Mouse (Mus musculus) layer of hippocampus, adult 6 months (tissue): ENCODE results near the gene Slc22a29. TPM values are rescaled to one million over a fixed set of nuclear protein-coding genes. Genes with fewer than 3 reads are reported as not detected.

ENCODE experiments used
- long read RNA-seq, 2 experiments: library from polyadenylated mRNA; unstranded; transcript quantifications; one replicate each; pipeline ENCODE4 v2.0.0; 2019 to 2020
- polyA plus RNA-seq: library from polyadenylated mRNA; unstranded; fragments of <200 nt; fragmentation: Nextera tagmentation; gene quantifications from 2 replicates; pipeline ENCODE4 v1.2.3, GENCODE M21; 2021

Gene Slc22a29
- not detected in 2 replicates for polyA plus RNA-seq
- long read RNA-seq, experiment 1 = 0 reads
- long read RNA-seq, experiment 2 = 0 reads

GRCm38 (mm10) chr19:8218800-8219199 is at the start of gene Slc22a29:
TSS of gene Slc22a29 (minus strand) at chr19:8218900.

GRCm38 (mm10) chr19:8131881-8132280 is 86.8 kb downstream of the Slc22a29 start, which contains the start of gene Slc22a28:
TSS of gene Slc22a28 (minus strand) at chr19:8131982.

Other genes with a start within 250 kb of the Slc22a29 start
- gene Slc22a28, start 86.9 kb downstream of the Slc22a29 start, polyA plus RNA-seq = not detected in 2 replicates
- not detected in 2 replicates for gene Slc22a30, start 186.2 kb upstream of the Slc22a29 start, polyA plus RNA-seq